Mouse (Mus musculus): Measurements from ENCODE around the gene Tmem104. TPM values are rescaled to one million over a fixed set of nuclear protein-coding genes. Genes with fewer than 3 reads are reported as not detected.
A peak's percentile ranks its signal among the peaks of the same experiment; 100 is the strongest.

The Tmem104 gene
- total RNA-seq, 2 experiments from 2014 or later = 1.8 to 10.1 TPM

DNA sequence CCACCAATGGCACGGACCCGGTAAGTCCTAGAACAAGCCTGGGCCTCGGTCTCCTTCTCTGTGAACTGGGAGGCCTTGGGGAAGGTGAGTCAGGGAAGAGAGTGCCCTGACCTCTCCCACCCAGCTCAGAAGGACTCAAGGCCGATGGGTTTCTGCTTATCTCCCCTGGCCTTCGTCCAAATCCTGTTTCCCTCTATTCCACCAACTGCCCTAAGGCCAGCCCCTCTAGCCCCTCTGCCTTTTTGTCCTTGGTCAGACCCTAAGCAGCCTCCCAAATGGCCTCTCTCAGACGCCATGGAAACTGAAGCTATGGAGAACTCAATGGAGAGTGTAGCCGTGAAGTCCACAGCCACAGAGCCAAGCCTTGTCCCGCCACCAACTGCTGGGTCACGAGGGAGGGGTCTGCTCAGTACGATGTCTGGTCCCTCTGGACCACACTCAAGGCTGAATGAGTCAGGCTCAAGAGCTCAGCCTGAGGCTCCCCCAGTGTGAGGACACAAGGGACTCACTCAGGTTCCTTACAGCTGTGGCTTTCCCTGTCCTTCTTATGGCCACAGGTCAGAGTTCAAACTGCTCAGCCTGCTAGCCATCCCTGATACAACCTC is 85.7 kb downstream of the Tmem104 start:
- no peak for ATAC-seq (replicated peaks; ENCODE audit: low FRiP score, low TSS enrichment, poor library complexity, severe bottlenecking)

DNA sequence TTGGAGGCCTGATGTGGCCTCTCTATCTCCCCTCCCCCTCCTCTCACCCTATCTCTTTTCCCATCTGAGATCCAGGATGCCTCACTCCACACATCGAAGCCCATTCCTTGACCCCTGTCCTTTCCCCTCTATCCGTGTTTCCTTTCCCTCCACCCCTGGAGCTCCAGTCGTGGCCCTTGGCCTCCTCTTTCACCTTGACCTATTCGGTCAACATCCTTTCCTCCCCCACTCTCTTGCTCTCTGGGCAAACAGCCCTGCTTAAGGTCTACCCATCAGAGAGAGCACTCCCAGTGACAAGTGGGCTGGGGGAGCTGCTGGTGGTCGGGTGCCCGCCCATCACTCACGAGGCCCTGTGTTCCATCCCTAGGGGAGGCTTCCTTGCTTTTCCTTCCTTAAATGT is 86.4 kb downstream of the Tmem104 start:
- ATAC-seq (replicated peaks; ENCODE audit: low FRiP score, low TSS enrichment, poor library complexity, severe bottlenecking) = no peak

DNA sequence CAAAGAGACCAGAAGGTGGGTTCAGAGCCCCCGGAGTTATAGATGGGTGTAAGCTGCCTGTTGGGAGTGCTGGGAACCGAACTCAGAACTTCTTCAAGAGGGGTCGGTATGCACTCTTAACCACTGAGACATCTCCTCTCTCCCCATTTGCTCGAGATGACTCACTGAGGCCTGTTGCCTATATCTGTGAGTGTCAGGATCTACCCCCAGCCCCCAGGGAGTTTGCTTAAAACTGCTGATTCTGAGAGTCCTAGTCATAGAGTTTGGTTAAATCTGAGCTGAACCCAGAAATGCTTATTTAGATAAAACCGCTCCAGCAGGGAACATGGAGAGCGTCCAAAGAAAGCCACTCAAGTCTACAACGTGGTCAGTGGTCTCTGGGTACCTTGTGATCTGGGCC is 86.9 kb downstream of the Tmem104 start:
- no peak for ATAC-seq (replicated peaks; ENCODE audit: low FRiP score, low TSS enrichment, poor library complexity, severe bottlenecking)

DNA sequence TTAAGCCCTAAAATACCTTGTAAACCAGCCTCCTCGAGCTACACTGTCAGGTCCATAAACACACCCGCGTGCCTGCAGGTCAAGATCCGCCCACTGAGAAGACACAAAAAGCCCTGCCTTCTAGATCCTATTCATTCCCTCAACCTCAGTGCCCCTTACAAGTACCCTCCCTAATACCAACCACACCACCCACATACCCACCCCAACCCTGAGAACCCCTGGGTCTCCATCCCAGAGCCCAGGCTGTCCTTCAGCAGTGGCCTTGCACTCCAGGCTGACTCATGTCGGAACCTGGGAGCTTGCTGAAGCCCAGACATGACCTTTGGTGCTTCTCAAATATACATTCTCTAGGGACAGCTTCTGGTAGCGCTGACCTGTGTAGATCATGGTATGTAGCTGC is 87.5 kb downstream of the Tmem104 start:
- no peak for ATAC-seq (replicated peaks; ENCODE audit: low FRiP score, low TSS enrichment, poor library complexity, severe bottlenecking)

DNA sequence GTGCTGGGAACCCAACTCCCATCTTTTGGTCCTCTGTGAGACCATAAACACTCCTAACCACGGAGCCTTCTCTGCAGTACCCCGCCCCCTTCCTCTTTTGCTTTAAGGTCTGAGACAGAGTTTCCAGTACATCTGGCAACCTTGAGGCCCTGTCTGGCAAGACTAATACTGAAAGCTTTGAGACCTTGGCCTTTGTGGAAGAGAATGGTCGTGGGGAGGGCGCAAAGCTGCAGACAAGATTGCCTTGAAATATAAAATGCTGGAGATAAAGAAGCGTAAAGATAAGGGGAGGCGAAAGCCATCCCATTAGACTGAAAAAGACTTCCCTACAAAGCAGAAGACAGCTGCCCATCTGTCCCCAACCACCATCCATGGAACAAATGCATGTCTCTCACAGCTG is 88.2 kb downstream of the Tmem104 start:
- ATAC-seq (replicated peaks; ENCODE audit: low FRiP score, low TSS enrichment, poor library complexity, severe bottlenecking) = no peak

DNA sequence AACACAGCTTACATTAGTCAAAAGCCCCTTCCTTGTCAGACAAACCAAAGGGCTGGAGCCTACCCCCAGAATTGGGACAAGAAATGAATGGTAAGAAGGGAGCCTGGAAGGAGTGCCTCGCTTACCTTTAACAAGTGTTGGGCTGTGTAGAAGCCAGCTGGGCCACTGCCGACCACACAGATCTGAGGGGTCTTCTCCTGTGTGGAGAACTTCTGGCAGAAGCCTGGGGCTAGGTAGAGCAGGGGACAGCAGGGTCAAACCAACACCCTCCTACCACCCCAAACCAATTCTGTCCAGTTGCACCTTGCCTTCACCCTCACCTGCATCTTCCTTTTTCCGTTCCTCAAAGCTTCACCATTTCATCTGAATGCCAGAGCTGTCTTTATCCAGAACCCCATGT is 88.7 kb downstream of the Tmem104 start:
- ATAC-seq (replicated peaks; ENCODE audit: low FRiP score, low TSS enrichment, poor library complexity, severe bottlenecking) = no peak

DNA sequence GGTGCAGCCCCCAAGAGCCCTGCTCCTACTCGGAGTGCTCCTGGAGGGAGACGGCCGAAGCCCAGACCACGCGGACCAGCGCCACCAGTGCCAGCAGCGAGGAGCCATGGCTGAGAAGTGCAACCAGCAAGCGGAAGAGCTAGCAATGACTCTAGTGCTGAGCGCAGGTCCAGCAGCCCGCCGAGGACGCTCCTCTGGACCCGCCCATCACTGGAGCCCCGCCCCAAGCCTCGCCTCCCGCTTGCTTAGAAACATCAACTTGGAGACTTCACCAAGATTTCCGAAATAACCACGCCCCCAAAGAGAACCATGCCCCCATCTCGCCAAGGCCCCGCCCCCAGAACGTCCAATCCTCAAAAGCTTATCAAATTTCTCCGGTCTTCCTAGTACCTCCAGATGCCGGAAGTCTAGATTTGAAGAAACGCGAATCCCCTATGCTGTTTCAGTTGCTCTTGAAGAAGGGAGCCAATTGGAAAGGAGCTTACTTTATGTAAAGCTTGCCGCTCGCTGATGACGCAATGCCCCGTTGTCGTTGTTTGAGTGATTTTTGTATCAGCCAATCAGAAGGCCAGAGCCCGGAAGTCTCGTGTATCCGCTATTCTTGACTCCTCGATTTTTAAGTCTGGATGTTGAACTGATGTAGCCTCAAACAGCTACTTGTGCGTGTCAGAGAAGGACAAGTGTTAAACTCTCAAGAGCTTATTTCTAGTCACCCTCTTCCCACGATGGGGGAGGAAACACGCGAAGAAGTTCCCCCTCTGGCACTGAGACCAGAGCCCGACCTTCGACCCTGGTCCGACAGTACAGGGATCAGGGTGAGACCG is 89.7 kb downstream of the Tmem104 start, which contains the start of gene Fdxr:
Gene Fdxr (minus strand): TSS at position 271 of the 824 bp plus-strand sequence.
- ATAC-seq (replicated peaks; ENCODE audit: low FRiP score, low TSS enrichment, poor library complexity, severe bottlenecking) = peak; percentile 91

DNA sequence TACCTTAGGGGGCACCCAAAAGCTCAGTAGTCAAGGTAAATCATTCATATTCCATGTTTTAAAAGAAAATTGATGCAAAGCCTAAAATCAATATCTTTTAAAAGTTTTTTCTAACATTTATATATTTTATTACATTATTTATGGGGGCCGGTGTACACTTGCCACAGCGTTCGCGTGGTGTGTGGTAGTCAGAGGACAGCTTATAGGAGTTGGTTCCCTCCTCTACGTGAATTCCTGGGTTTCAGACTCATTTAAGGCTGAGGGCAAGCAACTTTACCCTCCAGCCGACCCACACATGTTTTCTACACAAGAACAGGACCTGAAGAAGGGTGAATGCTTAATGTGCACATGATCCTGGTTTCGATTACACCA is 90.3 kb downstream of the Tmem104 start:
- no peak for ATAC-seq (replicated peaks; ENCODE audit: low FRiP score, low TSS enrichment, poor library complexity, severe bottlenecking)

DNA sequence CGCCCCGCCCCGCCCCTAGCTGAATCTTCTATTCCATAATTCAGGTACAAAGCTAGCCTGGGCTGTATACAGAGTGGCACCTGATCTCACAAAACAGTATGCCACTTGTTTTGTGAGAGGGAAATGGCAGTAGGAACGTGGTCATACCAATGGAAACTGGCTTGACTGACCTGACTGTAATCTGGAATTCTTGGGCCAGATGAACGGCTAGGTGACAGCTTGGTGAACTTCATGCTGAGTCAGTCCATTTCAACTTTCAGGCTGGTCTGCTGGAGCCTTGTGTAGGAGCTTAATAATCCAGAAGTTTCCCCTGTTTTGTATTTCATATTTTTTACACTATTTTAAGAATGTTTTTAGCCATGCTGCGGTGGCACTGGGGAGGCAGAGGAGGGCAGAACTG is 90.9 kb downstream of the Tmem104 start:
- no peak for ATAC-seq (replicated peaks; ENCODE audit: low FRiP score, low TSS enrichment, poor library complexity, severe bottlenecking)

DNA sequence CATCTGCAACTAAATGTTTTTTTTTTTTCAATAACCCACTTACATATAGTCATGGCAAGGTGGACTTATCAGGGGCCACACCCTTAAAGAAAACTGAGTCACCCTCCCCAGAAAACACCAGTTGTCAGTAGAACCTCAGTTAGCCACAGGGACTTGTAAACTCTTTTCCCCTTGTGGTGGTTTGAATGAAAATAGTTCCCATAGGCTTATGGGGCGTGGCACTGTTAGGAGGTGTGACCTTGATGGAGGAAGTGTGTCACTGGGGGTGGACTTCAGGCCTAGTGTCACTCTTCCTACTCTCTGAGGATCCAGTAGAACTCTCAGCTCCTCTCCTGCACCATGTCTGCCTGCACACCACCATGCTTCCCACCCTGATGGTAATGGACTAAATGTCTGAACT is 92.4 kb downstream of the Tmem104 start:
- ATAC-seq (replicated peaks; ENCODE audit: low FRiP score, low TSS enrichment, poor library complexity, severe bottlenecking) = no peak

DNA sequence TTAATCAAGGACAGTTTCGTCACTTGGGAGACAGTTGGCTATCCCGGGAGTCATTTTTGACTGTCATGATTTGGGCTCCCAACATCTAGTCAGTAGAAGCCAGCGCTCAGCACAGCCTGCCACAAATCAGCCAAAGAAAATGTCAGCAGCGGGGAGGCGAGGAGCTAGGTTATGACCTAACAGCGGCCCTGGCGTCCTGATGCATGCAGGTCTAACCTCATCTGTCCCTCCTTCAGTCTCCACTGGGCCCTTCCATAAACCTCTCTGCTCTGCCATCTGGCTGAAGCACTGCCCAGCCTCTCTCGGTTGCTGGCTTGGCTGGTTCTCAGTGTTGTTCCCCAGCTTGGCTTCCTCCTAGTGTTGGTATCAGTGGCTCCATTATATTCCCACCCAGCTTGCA is 95.0 kb downstream of the Tmem104 start:
- no peak for ATAC-seq (replicated peaks; ENCODE audit: low FRiP score, low TSS enrichment, poor library complexity, severe bottlenecking)

DNA sequence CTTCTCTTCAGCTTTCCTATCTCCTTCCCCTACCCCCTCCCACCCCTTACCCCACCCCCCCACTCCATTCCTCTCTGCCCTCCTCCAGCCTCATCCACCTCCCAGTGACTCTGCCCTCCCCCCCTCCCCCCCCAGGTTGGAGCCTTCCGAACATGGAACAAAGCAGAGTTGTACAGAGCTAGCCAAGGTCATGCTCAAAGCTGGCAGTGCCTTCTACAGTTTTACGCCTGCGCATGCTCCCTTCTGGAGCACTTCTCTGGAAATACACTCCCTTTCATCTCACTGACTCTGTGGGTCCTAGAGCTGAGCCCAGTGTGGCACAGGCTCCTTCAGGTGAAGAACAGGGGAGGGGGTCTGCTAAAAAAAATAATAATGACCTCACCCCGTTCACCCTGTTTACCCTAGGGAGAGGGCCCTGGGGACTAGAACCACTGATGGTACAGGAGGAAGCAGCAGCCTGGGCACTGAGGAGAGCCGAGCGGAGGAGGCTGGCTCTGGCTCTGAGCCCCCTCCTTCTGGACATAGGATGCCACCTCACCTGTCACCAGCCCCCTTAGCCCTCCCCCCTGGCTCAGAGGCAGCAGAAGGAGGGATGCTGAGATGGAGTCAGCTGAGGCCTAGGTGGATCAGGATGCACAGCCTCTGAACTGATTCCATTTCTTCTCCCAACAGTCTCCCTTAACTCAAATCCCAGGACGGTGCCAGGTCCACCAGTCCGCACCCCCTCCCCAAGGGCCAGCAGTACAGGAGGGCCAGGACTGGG is 95.6 kb downstream of the Tmem104 start:
- ATAC-seq (replicated peaks; ENCODE audit: low FRiP score, low TSS enrichment, poor library complexity, severe bottlenecking) = no peak

DNA sequence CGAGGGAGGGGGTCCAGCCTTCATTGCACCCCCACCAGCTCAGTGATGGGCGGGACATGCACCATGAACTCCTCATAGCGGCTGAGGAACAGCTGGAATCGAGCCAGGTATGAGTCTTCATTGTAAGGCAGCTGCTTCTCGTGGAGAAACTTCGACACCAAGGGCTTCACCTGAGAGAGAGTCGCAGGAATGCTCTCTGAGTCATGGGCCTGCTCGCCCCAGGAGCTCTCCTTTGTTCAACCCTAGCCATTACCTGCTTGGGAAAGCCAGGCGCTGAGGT is 96.1 kb downstream of the Tmem104 start:
- ATAC-seq (replicated peaks; ENCODE audit: low FRiP score, low TSS enrichment, poor library complexity, severe bottlenecking) = no peak

DNA sequence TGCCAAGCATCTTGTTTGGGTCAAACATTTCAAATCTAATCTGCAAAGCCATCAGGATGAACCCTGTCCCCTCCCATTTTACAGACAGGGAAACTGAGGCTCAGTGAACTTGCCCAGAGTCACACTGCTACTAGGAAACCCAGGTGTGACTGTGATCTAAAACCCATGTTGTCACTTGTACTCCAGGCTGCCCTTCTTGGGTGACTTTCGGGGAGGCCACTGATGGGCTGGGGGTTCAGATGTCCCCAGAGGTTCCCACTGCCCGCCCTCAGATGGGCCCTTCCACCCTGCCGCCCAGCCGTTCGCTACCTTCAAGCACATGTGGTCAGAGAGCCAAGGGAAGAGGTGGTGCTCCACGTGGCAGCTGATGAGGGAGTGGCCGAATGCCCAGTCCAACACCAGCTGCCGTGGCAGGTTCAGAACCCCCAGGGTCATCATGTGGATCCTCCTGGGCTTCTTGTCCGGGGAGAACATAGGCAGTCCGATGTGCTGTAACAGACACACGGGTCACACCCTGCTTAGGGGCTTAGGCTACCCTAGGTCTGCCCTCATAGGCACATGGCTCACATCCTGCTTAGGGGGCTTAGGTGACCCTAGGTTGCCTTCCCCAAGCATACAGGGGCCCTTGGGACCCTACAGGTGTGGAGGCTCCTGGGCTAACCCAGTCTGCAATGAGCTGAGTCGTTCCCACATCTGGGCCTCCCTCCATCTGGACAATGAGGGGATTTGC is 96.8 kb downstream of the Tmem104 start:
- no peak for ATAC-seq (replicated peaks; ENCODE audit: low FRiP score, low TSS enrichment, poor library complexity, severe bottlenecking)

DNA sequence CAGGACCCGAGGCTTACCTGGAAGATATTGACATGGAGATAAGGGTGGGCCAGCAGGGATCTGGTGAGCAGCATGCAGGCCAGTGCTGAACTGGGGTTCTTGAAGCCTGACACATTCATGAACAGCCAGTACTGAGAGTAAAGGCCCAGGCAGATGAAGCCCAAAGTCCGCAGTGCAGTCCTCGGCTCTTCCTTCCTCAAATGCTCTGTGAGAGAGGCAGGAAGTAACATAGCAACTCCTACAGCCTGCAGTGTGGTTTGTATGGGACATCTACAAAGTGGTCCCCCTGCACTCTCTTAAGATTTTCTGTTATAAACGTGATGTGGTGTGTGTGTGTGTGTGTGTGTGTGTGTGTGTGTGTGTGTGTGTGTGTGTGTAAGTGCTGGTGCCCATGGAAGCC is 98.0 kb downstream of the Tmem104 start:
- no peak for ATAC-seq (replicated peaks; ENCODE audit: low FRiP score, low TSS enrichment, poor library complexity, severe bottlenecking)

DNA sequence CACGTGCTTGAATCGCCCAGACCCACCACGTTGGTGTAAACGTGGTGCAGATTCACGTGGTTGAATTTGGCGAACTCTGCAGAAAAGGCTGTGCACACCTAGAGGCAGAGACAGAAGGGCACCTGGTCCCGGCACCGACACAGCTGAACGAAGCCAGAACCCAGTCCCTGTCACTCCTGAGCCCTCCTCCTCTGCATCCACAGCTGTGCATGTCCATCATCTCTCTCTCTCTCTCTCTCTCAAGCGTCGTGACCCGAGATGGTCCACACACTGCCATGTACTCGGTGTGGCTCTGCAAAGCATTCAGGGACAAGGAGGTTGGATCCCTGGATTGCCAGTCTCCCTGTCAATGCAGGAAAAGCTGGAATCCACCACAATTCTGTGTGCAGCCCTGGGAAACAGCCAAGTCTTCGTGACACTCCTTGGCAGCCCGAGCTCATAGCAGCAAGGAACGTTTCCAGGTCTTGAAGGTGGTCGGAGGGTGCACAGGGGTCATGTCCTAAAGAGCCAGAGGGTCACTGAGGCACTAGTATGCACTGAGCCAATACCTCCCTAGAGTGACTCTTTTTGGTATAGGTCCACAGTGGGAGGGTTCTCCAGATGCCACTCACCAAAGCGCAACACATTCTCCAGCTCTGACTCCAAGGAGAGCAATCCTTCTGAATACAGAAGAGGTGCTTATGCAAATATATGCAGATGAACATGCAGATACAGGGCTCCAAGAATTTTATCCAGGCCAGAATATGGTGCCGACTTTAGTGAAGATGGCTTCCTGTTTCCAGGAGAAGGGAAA is 99.1 kb downstream of the Tmem104 start:
- no peak for ATAC-seq (replicated peaks; ENCODE audit: low FRiP score, low TSS enrichment, poor library complexity, severe bottlenecking)

DNA sequence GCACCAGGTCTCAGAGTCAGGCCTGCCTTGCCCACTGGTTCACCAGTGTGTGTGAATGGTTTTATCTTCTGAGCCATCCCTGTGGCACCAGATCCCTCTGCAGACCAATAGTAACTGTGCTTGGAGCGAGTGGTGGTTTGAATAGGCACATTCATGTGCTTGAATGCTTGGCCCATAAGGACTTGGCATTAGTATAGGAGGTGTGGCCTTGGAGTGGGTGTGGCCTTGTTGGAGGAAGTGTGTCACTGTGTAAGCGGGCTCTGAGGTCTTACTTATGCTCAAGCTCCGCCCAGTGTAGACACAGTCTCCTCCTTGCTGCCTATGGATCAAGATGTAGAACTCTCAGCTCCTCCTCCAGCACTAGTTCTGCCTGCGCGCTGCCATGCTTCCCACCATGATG is 100.1 kb downstream of the Tmem104 start:
- 0 out of 2 replicates have a peak, but pooled peaks have one; percentile 39 for ATAC-seq (replicated peaks; ENCODE audit: low FRiP score, low TSS enrichment, poor library complexity, severe bottlenecking)

DNA sequence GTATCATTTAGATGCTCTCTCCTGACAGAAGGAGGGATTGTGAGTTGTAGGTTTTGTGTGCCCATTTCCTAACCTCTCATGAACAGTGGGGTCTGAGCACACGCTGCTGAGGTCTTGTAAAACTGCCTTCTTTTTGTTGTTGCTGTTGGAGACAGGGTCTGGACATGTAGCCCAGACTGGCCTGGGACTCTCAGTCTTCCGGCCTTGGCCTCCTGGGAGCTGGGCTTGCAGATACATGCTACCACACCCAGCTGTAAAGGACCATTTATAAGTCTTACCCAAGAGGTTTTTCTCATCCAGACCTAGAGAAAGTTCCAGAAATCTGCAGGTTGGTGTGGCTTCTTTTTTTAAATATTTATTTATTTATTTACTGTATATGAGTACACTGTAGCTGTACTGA is 101.0 kb downstream of the Tmem104 start:
- no peak for ATAC-seq (replicated peaks; ENCODE audit: low FRiP score, low TSS enrichment, poor library complexity, severe bottlenecking)

DNA sequence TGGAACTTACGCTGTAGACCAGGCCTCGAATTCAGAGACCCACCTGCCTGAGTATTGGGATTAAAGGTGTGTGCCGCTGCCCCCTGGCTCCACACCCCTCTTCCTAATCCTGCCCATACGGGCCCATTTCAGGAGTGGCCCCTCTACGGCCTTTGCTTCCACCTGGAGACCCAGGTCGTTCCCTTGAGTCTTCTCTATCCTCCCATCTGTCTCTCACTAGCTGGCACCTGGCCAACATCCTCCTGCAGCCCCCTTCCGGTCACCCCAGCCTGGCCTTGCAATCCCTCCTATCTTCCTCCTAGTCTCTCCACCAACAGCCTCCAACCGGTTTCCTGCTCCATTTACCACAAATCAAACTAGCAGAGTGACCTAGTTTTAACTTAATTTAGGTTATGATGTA is 102.6 kb downstream of the Tmem104 start:
- ATAC-seq (replicated peaks; ENCODE audit: low FRiP score, low TSS enrichment, poor library complexity, severe bottlenecking) = no peak

Data from megakaryocyte-erythroid progenitor cell, adult 5-6 weeks (primary cell).